Mouse (Mus musculus) olfactory bulb, adult 2 months (tissue): ENCODE data around the gene Asic2.

Experiments used
- CTCF ChIP-seq: fragments of 200-500 bp; IDR thresholded peaks from 2 replicates; pipeline ENCODE4 v1.5.1; 2012; ENCODE audit warnings: low read depth, mild to moderate bottlenecking, low read length, moderate library complexity; ENCODE audit not compliant: insufficient read depth
- POLR2A ChIP-seq: fragments of 200-500 bp; IDR thresholded peaks from 2 replicates; pipeline ENCODE4 v1.6.1; 2012; ENCODE audit warnings: mild to moderate bottlenecking, low read depth, low read length, moderate library complexity; ENCODE audit not compliant: insufficient read depth

GRCm38 (mm10) chr11:80868039-80868438, 1100.2 kb downstream of the Asic2 start:
- TF ChIP-seq POLR2A: no peak
- no peak for TF ChIP-seq CTCF
